Mouse (Mus musculus) liver, embryonic 12.5 days (tissue): ENCODE results near the gene Rps10. TPM values are rescaled to one million over a fixed set of nuclear protein-coding genes. Genes with fewer than 3 reads are reported as not detected.
A peak's percentile ranks its signal among the peaks of the same experiment; 100 is the strongest.

Experiments
- ATAC-seq: fragments of 200-750 bp; cut with Nextera tagmentation; 2 replicates; pipeline ENCODE4 v1.8.0; 2017; ENCODE audit warnings: moderate number of reproducible peaks, mild to moderate bottlenecking, moderate library complexity
- H3K27ac ChIP-seq: fragments of 300-500 bp; sonication (generic); 2 replicates; pipeline ENCODE4 v1.5.1; 2016; ENCODE audit warnings: mild to moderate bottlenecking
- H3K27me3 ChIP-seq: fragments of 300-500 bp; sonication (generic); replicated peaks from 2 replicates; pipeline ENCODE4 v1.6.1; 2016; ENCODE audit warnings: mild to moderate bottlenecking, moderate library complexity
- H3K36me3 ChIP-seq: fragments of 300-500 bp; sonication (generic); 2 replicates; pipeline ENCODE4 v1.6.1; 2016; ENCODE audit warnings: mild to moderate bottlenecking, moderate library complexity
- H3K4me1 ChIP-seq: fragments of 300-500 bp; sonication (generic); 2 replicates; pipeline ENCODE4 v1.6.1; 2016
- H3K4me2 ChIP-seq: fragments of 300-500 bp; sonication (generic); 2 replicates; pipeline ENCODE4 v1.6.1; 2016; ENCODE audit warnings: mild to moderate bottlenecking, moderate library complexity
- H3K4me3 ChIP-seq: fragments of 300-500 bp; sonication (generic); 2 replicates; pipeline ENCODE4 v1.5.1; 2016; ENCODE audit warnings: mild to moderate bottlenecking, moderate library complexity
- H3K9ac ChIP-seq: fragments of 300-500 bp; sonication (generic); 2 replicates; pipeline ENCODE4 v1.6.1; 2016; ENCODE audit warnings: mild to moderate bottlenecking, moderate library complexity
- H3K9me3 ChIP-seq: fragments of 300-500 bp; sonication (generic); replicated peaks from 2 replicates; pipeline ENCODE4 v1.6.1; 2016; ENCODE audit warnings: mild to moderate bottlenecking, moderate library complexity
- WGBS: fragments of 180-500 bp; shearing (Covaris S2); methylation state at CpG from one replicate; pipeline ENCODE4 v1.1.7; 2016; ENCODE audit not compliant: insufficient replicate concordance; 5-methylcytosine and 5-hydroxymethylcytosine counted together
- polyA plus RNA-seq: library from polyadenylated mRNA; unstranded; fragments of >200 nt; fragmentation: Nextera tagmentation; extraction: Ambion mirVana; gene quantifications from 2 replicates; pipeline ENCODE4 v1.2.1, GENCODE M21; 2016

Rps10 gene
- polyA plus RNA-seq: 898 and 941 TPM in 2 replicates

DNA sequence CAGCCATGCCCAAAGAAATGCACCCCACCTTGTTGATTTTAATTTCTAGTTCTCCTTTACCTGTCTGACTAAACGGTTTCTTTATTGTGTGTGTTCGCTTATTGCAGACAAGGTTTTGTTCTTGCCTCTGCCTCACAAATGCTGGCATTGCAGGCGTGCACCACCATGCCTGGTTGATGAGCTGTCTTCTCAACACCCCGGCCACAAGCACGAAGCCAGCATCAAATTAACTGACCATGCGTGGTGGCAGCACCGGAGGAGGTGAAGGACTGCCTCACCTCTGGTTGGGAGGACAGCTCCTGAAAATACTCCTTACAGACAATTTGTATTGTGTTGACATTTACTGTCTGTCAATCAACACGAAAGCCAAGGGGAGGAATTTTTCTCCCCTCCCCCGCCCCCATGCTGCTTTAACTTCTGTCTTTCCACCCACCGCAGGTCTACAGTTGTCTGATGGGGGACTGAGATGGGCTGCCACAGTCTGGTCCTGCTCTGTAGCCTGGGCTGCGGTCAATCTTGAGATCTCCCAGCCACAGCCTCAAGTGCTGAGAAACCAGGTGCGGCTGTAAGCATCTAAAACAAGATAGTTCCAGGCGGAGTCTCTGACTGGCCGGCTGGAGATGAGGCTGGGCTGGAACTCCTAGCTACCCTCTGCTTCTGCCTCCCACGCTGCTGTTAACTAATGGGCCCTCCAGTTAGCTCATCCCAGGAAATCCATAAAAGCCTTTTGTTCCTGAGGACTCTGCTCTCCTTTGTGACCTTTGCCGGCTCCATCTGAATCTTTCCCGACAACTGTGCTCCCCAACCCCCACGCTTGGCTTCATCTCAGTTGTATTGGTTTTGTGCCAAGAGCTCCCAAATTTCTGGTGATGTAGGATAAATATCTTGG, at the start of gene Rps10:
TSS of gene Rps10 (minus strand) at position 538 of the 889 bp plus-strand sequence.
- Histone ChIP-seq H3K36me3 (peaks cover 31% of the 10 kb centered on the region), H3K4me2 (peak within 1 kb of the TSS; percentile 86), H3K4me1 (peaks cover 49% of the 10 kb centered on the region), H3K4me3 (peak within 1 kb of the TSS; percentile 82), H3K27me3 (no peaks in the 10 kb centered on the region), H3K9me3 (no peaks in the 10 kb centered on the region), H3K27ac (peak within 1 kb of the TSS; percentile 85), H3K9ac (peak within 1 kb of the TSS; percentile 87; the same call in 1 of the 2 replicates)
- 46% methylated on average over 18 of the region's 18 CpGs for WGBS
- no peak for ATAC-seq

GRCm38 (mm10) chr17:27685550-27685913, 49.1 kb upstream of the Rps10 start:
- WGBS: 3% methylated on average over 11 of the region's 11 CpGs
- Histone ChIP-seq H3K9me3 (no peaks in the 10 kb centered on the region), H3K27me3 (peaks cover 89% of the 10 kb centered on the region)

DNA sequence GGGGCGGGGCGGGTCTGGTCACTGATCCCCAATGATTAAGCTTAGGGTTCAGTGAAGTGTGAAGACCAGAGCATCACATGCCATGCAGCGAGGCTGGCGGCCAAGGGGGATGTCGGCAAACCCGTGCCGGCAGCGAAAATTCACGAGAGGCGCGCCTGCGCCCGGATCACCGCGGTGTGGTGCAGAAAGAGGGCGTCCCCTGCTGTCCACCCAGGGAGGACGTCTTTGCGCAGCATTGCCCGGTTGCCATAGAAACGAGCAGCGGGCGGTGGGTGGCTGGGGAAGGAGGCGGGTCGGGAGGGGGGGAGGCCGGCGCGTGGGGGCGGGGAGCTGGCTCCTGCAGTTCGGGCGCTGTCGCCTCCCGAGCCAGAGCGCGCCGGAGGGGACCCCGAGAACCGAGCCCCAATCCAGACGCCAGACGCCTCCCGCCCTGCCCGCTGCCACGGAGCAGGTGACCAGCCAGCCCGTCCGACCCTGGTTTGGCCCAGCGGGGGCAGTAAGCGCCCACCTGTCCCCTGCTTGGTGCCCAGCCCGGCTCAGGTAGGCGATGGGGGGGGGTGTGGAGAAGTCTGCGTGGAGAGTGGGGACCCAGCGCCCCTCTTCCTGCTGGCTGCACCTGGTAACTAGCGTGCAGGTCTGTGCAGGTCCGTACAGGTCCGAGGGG, 48.5 kb upstream of the Rps10 start:
- Histone ChIP-seq H3K27ac (no peak overlapping the region), H3K9me3 (no peaks in the 10 kb centered on the region), H3K9ac (no peak overlapping the region), H3K4me2 (peak overlapping the region; percentile 57), H3K4me3 (peak overlapping the region; percentile 27), H3K4me1 (peaks cover 10% of the 10 kb centered on the region), H3K36me3 (no peaks in the 10 kb centered on the region), H3K27me3 (peaks cover 84% of the 10 kb centered on the region)
- ATAC-seq: no peak
- WGBS: 1% methylated on average over 42 of the region's 53 CpGs

More at GRCm38 (mm10) chr17:27685550-27685913, 49.1 kb upstream of the Rps10 start:
- no peak overlapping the region for H3K27ac ChIP-seq
- peaks cover 10% of the 10 kb centered on the region for H3K4me1 ChIP-seq
- H3K4me3 ChIP-seq: peak overlapping the region; percentile 27; the same call in 1 of the 2 replicates
- peak overlapping the region; percentile 57 for H3K4me2 ChIP-seq
- ATAC-seq: no peak
- no peaks in the 10 kb centered on the region for H3K36me3 ChIP-seq
- H3K9ac ChIP-seq: no peak overlapping the region

DNA sequence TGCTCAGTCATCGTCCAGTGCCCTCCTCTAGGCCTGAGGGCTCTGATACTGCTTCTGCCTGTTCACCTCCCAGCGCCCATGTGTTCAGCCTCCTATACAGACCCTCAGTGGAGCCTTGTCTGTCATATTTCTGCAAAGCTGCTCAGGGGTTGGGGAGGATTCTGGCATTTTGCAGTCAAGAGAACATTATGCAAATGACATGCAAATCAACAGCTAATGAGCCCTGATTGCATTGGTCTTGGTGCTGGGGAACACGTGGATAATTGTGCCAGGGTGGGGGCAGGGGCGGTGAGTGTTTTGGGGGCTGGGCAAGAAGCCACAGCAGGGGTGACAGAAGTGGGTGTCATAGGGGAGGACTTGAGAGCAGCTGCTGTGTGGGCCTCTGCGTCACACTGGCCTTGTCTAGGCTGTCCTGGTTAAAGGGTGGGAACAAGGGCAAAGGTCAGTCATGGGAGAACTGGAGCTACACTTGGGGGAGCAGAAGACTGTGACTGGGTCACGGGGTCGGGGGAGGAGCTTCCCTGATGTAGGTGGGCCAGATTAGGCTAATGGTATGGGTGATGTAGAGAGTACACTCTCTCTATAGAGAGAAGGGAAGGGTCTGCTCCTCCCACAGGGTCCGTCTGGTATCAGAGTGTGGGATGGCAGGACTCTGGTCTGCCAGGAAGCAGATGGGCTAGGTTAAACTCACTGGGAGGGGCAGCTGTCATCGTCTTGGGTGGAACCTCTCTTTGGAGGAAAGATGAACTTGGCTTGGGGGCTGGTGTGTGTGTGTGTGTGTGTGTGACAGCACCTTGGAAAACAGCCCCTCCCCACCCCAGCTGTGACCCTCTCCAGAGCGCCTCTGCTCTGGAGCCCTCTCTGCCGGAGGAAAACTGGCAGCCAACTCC, 42.7 kb upstream of the Rps10 start:
- no peak overlapping the region for H3K27ac ChIP-seq
- H3K9me3 ChIP-seq: no peaks in the 10 kb centered on the region
- H3K36me3 ChIP-seq: no peaks in the 10 kb centered on the region
- peak; percentile 60; the same call in 1 of the 2 replicates for ATAC-seq
- peaks cover 32% of the 10 kb centered on the region for H3K27me3 ChIP-seq
- 50% methylated on average over 11 of the region's 11 CpGs for WGBS
- no peak overlapping the region for H3K4me2 ChIP-seq
- peaks cover 6% of the 10 kb centered on the region; the same call in 1 of the 2 replicates for H3K4me1 ChIP-seq
- no peak overlapping the region for H3K9ac ChIP-seq
- H3K4me3 ChIP-seq: no peak overlapping the region

- Histone ChIP-seq H3K4me3 (no peak overlapping the region), H3K9me3 (no peaks in the 10 kb centered on the region), H3K27me3 (peaks cover 18% of the 10 kb centered on the region), H3K36me3 (no peaks in the 10 kb centered on the region), H3K9ac (no peak overlapping the region), H3K4me2 (no peak overlapping the region), H3K27ac (no peak overlapping the region), H3K4me1 (peaks cover 6% of the 10 kb centered on the region; the same call in 1 of the 2 replicates)
- ATAC-seq: no peak
- 61% methylated on average over 5 of the region's 5 CpGs for WGBS
Measured at GRCm38 (mm10) chr17:27677756-27678155, 41.3 kb upstream of the Rps10 start.

GRCm38 (mm10) chr17:27676270-27676669, 39.8 kb upstream of the Rps10 start:
- Histone ChIP-seq H3K27me3 (peaks cover 8% of the 10 kb centered on the region; the same call in 1 of the 2 replicates), H3K9ac (no peak overlapping the region), H3K9me3 (no peaks in the 10 kb centered on the region), H3K4me3 (no peak overlapping the region), H3K36me3 (no peaks in the 10 kb centered on the region), H3K4me1 (peaks cover 6% of the 10 kb centered on the region; the same call in 1 of the 2 replicates), H3K27ac (no peak overlapping the region), H3K4me2 (no peak overlapping the region)
- WGBS: 59% methylated on average over 7 of the region's 7 CpGs
- no peak for ATAC-seq

- H3K9me3 ChIP-seq: no peaks in the 10 kb centered on the region
- H3K4me2 ChIP-seq: no peak overlapping the region
- no peak overlapping the region for H3K9ac ChIP-seq
- H3K36me3 ChIP-seq: no peaks in the 10 kb centered on the region
- H3K27ac ChIP-seq: no peak overlapping the region
- H3K4me1 ChIP-seq: peaks cover 6% of the 10 kb centered on the region; the same call in 1 of the 2 replicates
- peaks cover 6% of the 10 kb centered on the region; the same call in 1 of the 2 replicates for H3K27me3 ChIP-seq
- no peak overlapping the region for H3K4me3 ChIP-seq
- WGBS: 36% methylated on average over 9 of the region's 9 CpGs
- no peak for ATAC-seq
Measured at GRCm38 (mm10) chr17:27675453-27675852, 39.0 kb upstream of the Rps10 start.

- H3K9me3 ChIP-seq: no peaks in the 10 kb centered on the region
- peaks cover 6% of the 10 kb centered on the region; the same call in 1 of the 2 replicates for H3K27me3 ChIP-seq
- H3K27ac ChIP-seq: no peak overlapping the region
- no peak for ATAC-seq
- no peak overlapping the region for H3K9ac ChIP-seq
- no peaks in the 10 kb centered on the region for H3K36me3 ChIP-seq
- no peak overlapping the region for H3K4me2 ChIP-seq
- 73% methylated on average over 7 of the region's 7 CpGs for WGBS
- H3K4me1 ChIP-seq: 0 out of 2 replicates have a peak, but pooled peaks cover under 1% of the 10 kb centered on the region
- H3K4me3 ChIP-seq: no peak overlapping the region
Measured at GRCm38 (mm10) chr17:27673945-27674344, 37.5 kb upstream of the Rps10 start.

- no peak for ATAC-seq
- no peaks in the 10 kb centered on the region for H3K27me3 ChIP-seq
- H3K36me3 ChIP-seq: no peaks in the 10 kb centered on the region
- H3K4me2 ChIP-seq: no peak overlapping the region
- H3K27ac ChIP-seq: no peak overlapping the region
- WGBS: 66% methylated on average over 6 of the region's 6 CpGs
- H3K9me3 ChIP-seq: no peaks in the 10 kb centered on the region
- no peak overlapping the region for H3K4me3 ChIP-seq
- no peaks in the 10 kb centered on the region for H3K4me1 ChIP-seq
- H3K9ac ChIP-seq: no peak overlapping the region
Measured at GRCm38 (mm10) chr17:27671720-27672119, 35.3 kb upstream of the Rps10 start.

- Histone ChIP-seq H3K9ac (no peak overlapping the region), H3K4me3 (no peak overlapping the region), H3K9me3 (no peaks in the 10 kb centered on the region), H3K27ac (no peak overlapping the region), H3K36me3 (no peaks in the 10 kb centered on the region), H3K4me1 (peaks cover 16% of the 10 kb centered on the region), H3K27me3 (peaks cover 40% of the 10 kb centered on the region), H3K4me2 (no peak overlapping the region)
- WGBS: 54% methylated on average over 7 of the region's 7 CpGs
- no peak for ATAC-seq
Measured at GRCm38 (mm10) chr17:27658767-27659166, 22.3 kb upstream of the Rps10 start.

DNA sequence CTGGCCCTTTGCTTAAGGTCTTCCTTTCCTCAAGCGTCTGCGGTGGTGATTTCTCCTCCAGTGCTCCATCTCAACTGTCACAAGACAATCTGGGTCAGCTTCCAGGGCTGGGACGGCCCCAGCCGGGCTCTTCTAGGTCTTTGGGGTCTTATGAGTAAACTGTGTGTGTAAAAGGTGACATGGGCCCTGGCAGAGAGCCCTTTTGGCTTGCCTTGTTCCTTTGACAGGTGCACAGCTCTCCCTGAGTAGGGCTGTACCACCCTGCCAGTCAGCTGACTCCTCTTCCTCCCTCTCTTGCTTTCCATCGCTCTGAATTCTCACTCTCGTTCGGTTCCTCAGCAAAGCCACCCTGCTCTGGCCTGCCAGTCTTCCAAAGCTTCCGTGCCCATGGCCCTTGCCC, 20.7 kb upstream of the Rps10 start:
- H3K27ac ChIP-seq: no peak overlapping the region
- peaks cover 56% of the 10 kb centered on the region for H3K27me3 ChIP-seq
- peaks cover 22% of the 10 kb centered on the region for H3K4me1 ChIP-seq
- H3K9me3 ChIP-seq: no peaks in the 10 kb centered on the region
- no peaks in the 10 kb centered on the region for H3K36me3 ChIP-seq
- no peak overlapping the region for H3K9ac ChIP-seq
- H3K4me3 ChIP-seq: no peak overlapping the region
- ATAC-seq: no peak
- H3K4me2 ChIP-seq: no peak overlapping the region
- 51% methylated on average over 8 of the region's 8 CpGs for WGBS
